Mouse (Mus musculus): ENCODE measurements at regions not wholly inside any gene's neighbourhood (a gene's known extent, or its start where the extent isn't known, plus 50 kb on each side); places are given as distances from the start of the nearest gene placed in this dataset.

DNA sequence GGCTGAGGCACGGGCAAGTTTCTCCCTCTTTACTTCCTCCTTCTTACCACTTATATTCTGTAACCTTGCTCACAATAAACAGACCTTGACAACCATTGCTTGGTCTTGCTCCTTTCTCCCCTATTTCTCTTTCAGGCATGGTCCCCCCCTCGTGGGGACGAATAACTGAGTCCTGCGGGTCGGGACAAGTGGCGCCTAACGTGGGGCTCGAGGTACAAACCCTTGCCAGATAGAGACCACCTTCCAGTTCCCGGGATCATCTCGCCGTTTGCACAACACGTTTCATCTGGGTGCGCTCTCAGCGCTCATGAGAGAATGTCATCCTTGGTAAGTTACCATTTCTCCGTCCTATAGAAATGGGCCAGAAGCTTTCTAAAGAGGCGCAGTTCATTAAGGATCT is 79.6 kb upstream of the Foxn3 start:
- Histone ChIP-seq H3K9me3 (ENCODE audit: control insufficient read depth, insufficient read depth, low read depth, low read length) (peaks cover 1% of the 10 kb centered on the region; the same call in 1 of the 2 replicates), H3K4me1 (ENCODE audit: control insufficient read depth in 2 of 2, insufficient read depth in 2 of 2, low read length in 2 of 2, poor library complexity in 1 of 2) (peaks cover 0 to 6% of the 10 kb centered on the region in 2 experiments; a peak in 2 of 4 replicates), H3K4me3 (ENCODE audit: insufficient read depth in 1 of 2, low read depth in 1 of 2, low read length in 2 of 2, poor library complexity in 1 of 2, severe bottlenecking in 1 of 2) (no peak overlapping the region), H3K9ac (ENCODE audit: insufficient read depth, low read depth, low read length, poor library complexity, severe bottlenecking) (no peak overlapping the region), H3K27ac (ENCODE audit: insufficient read depth, low read depth, low read length, poor library complexity, severe bottlenecking) (no peak overlapping the region), H3K36me3 (ENCODE audit: control insufficient read depth, insufficient read depth, low read length, poor library complexity, severe bottlenecking) (no peaks in the 10 kb centered on the region)
- TF ChIP-seq ZC3H11A (IDR thresholded peaks at IDR 0.05; ENCODE audit: borderline replicate concordance, low read depth, low read length), result no peak
- TF ChIP-seq ZNF384 (IDR thresholded peaks at IDR 0.05; ENCODE audit: low read depth, low read length), result no peak
- no peak for TF ChIP-seq CHD2 (IDR thresholded peaks at IDR 0.05; ENCODE audit: low read depth, low read length)
- TF ChIP-seq HCFC1 (IDR thresholded peaks at IDR 0.05; ENCODE audit: borderline replicate concordance, insufficient read depth, low read length), result no peak
- no peak for TF ChIP-seq MAFK (IDR thresholded peaks at IDR 0.05; ENCODE audit: insufficient read depth, low read depth, low read length)
- DNase-seq (ENCODE audit: low read depth, low spot score), result no peak
- in situ Hi-C loops (cut with MboI; ENCODE audit: low sequenced_read_pairs in 2 of 2, unreplicated experiment in 2 of 2), result no loop called here

DNA sequence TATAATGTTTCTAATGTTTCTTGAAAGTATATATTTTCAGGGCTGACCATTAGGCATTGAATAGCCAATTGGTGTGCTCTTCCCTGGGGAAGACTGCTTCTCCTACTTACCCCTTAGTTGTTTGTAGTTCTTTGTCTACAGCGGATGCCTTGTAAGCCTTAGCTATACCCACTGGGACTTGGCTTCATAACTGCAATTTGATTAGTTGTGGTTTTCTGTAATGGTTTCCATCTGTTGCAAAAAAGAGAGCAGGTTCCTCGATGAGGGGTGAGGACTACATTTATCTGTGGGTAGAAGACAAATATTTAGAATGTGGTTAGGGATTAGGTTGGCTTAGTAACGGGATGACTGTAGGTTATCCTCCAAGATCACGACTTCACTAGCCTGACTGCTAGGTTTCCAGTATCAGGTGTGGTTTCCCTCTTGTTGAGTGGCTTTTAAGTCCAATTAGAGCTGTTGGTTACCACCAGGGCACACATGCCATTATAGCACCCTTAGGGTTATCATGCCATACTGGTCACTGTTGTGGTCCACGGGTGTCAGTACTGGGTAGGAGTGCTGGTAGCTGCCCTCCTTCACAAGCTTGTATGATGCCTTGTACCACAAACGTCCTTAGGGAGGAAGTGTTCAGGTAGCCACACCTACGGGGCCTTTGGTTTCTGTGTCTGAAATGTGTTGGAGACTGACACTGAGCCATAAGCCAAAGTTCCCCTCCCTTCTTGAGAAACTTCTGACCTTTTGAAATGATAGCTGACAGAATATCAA is 78.9 kb upstream of the Foxn3 start:
- TF ChIP-seq CHD2 (IDR thresholded peaks at IDR 0.05; ENCODE audit: low read depth, low read length) (no peak), ZNF384 (IDR thresholded peaks at IDR 0.05; ENCODE audit: low read depth, low read length) (no peak), HCFC1 (IDR thresholded peaks at IDR 0.05; ENCODE audit: borderline replicate concordance, insufficient read depth, low read length) (no peak), ZC3H11A (IDR thresholded peaks at IDR 0.05; ENCODE audit: borderline replicate concordance, low read depth, low read length) (no peak), MAFK (IDR thresholded peaks at IDR 0.05; ENCODE audit: insufficient read depth, low read depth, low read length) (no peak)
- Histone ChIP-seq H3K4me3 (ENCODE audit: insufficient read depth in 1 of 2, low read depth in 1 of 2, low read length in 2 of 2, poor library complexity in 1 of 2, severe bottlenecking in 1 of 2) (no peak overlapping the region), H3K9ac (ENCODE audit: insufficient read depth, low read depth, low read length, poor library complexity, severe bottlenecking) (no peak overlapping the region), H3K9me3 (ENCODE audit: control insufficient read depth, insufficient read depth, low read depth, low read length) (peaks cover 1% of the 10 kb centered on the region; the same call in 1 of the 2 replicates), H3K4me1 (ENCODE audit: control insufficient read depth in 2 of 2, insufficient read depth in 2 of 2, low read length in 2 of 2, poor library complexity in 1 of 2) (peaks cover 0 to 6% of the 10 kb centered on the region in 2 experiments; a peak in 2 of 4 replicates), H3K27ac (ENCODE audit: insufficient read depth, low read depth, low read length, poor library complexity, severe bottlenecking) (no peak overlapping the region), H3K36me3 (ENCODE audit: control insufficient read depth, insufficient read depth, low read length, poor library complexity, severe bottlenecking) (no peaks in the 10 kb centered on the region)
- in situ Hi-C loops (cut with MboI; ENCODE audit: low sequenced_read_pairs in 2 of 2, unreplicated experiment in 2 of 2), result no loop called here
- no peak for DNase-seq (ENCODE audit: low read depth, low spot score)

DNA sequence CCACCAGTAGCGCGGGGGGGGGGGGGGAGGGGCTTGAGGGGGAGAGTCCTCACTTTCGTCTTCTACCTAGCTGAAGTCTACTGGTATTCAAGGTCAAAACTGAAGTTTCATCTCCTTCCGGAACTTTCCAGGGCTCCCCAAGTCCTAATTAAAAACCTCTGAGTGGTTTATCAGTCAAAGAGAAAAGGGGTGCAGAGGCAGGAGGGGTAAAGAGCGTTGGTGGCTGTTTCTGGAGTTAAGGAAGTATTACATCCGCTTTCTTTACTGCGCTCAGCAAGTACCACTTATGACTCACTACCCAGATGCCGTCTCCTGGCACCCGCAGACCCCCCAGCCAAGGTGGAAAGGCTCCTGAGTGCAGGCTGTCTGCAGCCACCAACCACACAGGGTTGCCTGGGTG is 77.9 kb upstream of the Foxn3 start:
- H3K27ac ChIP-seq (ENCODE audit: insufficient read depth, low read depth, low read length, poor library complexity, severe bottlenecking), result no peak overlapping the region

DNA sequence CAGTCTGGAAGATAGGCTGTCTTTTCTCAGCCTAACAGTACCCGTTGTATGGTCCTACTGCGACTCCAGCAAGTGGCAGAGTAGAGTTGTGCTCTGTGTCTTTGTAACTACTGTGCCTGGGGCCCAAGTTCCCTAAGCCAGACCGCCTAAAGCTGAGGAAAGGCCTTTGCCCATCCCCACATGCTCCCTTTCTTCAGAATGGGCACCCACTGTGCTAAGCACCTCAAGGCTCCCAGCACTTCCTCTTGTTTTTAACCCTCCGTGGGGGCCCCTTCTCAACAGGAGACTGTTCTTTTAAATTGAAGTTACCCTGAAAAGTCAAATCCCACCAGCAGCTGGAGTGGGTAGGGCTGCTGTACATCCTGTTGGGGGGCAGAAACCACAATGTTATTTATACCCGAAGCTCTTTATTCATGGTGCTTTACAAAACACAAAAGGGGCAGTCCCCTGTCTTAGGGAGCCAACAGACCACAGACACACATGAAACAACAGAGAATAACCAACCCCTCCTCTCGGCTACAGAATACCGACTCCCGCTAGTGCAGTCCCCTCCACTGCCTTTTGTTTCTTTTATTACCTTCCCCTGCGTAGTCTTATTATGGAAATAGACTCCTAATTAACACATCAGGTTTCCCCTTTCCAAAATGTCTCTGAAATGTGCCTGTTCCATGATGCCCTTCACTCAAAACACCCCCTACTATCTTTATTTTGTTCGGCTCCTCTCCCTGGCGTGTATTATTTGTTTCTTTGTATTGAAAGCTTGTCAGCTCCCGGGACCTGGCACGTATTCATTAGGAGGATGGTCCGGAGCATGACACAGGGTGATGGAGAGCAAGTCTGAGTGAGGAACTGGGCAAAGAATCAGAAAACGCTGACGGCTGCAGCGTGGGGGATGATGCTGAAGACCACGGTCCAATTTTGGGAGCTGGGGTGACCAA is 77.1 kb upstream of the Foxn3 start:
- Histone ChIP-seq H3K9ac (ENCODE audit: insufficient read depth, low read depth, low read length, poor library complexity, severe bottlenecking) (no peak overlapping the region), H3K36me3 (ENCODE audit: control insufficient read depth, insufficient read depth, low read length, poor library complexity, severe bottlenecking) (no peaks in the 10 kb centered on the region), H3K4me1 (ENCODE audit: control insufficient read depth in 2 of 2, insufficient read depth in 2 of 2, low read length in 2 of 2, poor library complexity in 1 of 2) (peaks cover 0 to 6% of the 10 kb centered on the region in 2 experiments; a peak in 2 of 4 replicates), H3K27ac (ENCODE audit: insufficient read depth, low read depth, low read length, poor library complexity, severe bottlenecking) (no peak overlapping the region), H3K9me3 (ENCODE audit: control insufficient read depth, insufficient read depth, low read depth, low read length) (peaks cover 1% of the 10 kb centered on the region; the same call in 1 of the 2 replicates), H3K4me3 (ENCODE audit: insufficient read depth in 1 of 2, low read depth in 1 of 2, low read length in 2 of 2, poor library complexity in 1 of 2, severe bottlenecking in 1 of 2) (no peak overlapping the region)
- no peak for TF ChIP-seq CHD2 (IDR thresholded peaks at IDR 0.05; ENCODE audit: low read depth, low read length)
- TF ChIP-seq HCFC1 (IDR thresholded peaks at IDR 0.05; ENCODE audit: borderline replicate concordance, insufficient read depth, low read length), result no peak
- no peak for TF ChIP-seq MAFK (IDR thresholded peaks at IDR 0.05; ENCODE audit: insufficient read depth, low read depth, low read length)
- no peak for TF ChIP-seq ZNF384 (IDR thresholded peaks at IDR 0.05; ENCODE audit: low read depth, low read length)
- no peak for TF ChIP-seq ZC3H11A (IDR thresholded peaks at IDR 0.05; ENCODE audit: borderline replicate concordance, low read depth, low read length)
- in situ Hi-C loops (cut with MboI; ENCODE audit: low sequenced_read_pairs in 2 of 2, unreplicated experiment in 2 of 2), result no loop called here
- DNase-seq (ENCODE audit: low read depth, low spot score), result no peak

More for the DNA sequence above, 77.9 kb upstream of the Foxn3 start:
- in situ Hi-C loops (cut with MboI; ENCODE audit: low sequenced_read_pairs in 2 of 2, unreplicated experiment in 2 of 2), result no loop called here
- no peak for DNase-seq (ENCODE audit: low read depth, low spot score)
- Histone ChIP-seq H3K36me3 (ENCODE audit: control insufficient read depth, insufficient read depth, low read length, poor library complexity, severe bottlenecking) (no peaks in the 10 kb centered on the region), H3K9ac (ENCODE audit: insufficient read depth, low read depth, low read length, poor library complexity, severe bottlenecking) (no peak overlapping the region), H3K4me1 (ENCODE audit: control insufficient read depth in 2 of 2, insufficient read depth in 2 of 2, low read length in 2 of 2, poor library complexity in 1 of 2) (peaks cover 0 to 6% of the 10 kb centered on the region in 2 experiments; a peak in 2 of 4 replicates), H3K4me3 (ENCODE audit: insufficient read depth in 1 of 2, low read depth in 1 of 2, low read length in 2 of 2, poor library complexity in 1 of 2, severe bottlenecking in 1 of 2) (no peak overlapping the region), H3K9me3 (ENCODE audit: control insufficient read depth, insufficient read depth, low read depth, low read length) (peaks cover 1% of the 10 kb centered on the region; the same call in 1 of the 2 replicates)
- TF ChIP-seq MAFK (IDR thresholded peaks at IDR 0.05; ENCODE audit: insufficient read depth, low read depth, low read length) (no peak), HCFC1 (IDR thresholded peaks at IDR 0.05; ENCODE audit: borderline replicate concordance, insufficient read depth, low read length) (no peak), CHD2 (IDR thresholded peaks at IDR 0.05; ENCODE audit: low read depth, low read length) (no peak), ZNF384 (IDR thresholded peaks at IDR 0.05; ENCODE audit: low read depth, low read length) (no peak)
